Mouse (Mus musculus): Measurements from ENCODE around the gene Efcab14. TPM values are rescaled to one million over a fixed set of nuclear protein-coding genes. Genes with fewer than 3 reads are reported as not detected.

Efcab14 gene
- polyA plus RNA-seq (2014; fragmentation: Nextera tagmentation; extraction: Ambion mirVana) = 42.3 and 43.9 TPM in 2 replicates

GRCm38 (mm10) chr4:115737551-115738041 lies at the start of gene Efcab14:
Efcab14 (plus strand) TSS chr4:115737744.
- 0% methylated on average over 14 of the region's 45 CpGs for WGBS
- peak within 1 kb of the TSS; percentile 87 for H3K27ac ChIP-seq (replicated peaks; ENCODE audit: low read depth, low read length)
- DNase-seq (ENCODE audit: low spot score) (peak; percentile 98), ATAC-seq (ENCODE audit: low read depth) (peak; percentile 99)
- H3K9ac ChIP-seq (ENCODE audit: low read depth, low read length) = peak within 1 kb of the TSS; percentile 83
- H3K4me1 ChIP-seq (ENCODE audit: control insufficient read depth, insufficient read depth, low read length) = peaks cover 14% of the 10 kb centered on the region
- H3K4me2 ChIP-seq (ENCODE audit: low read depth, low read length) = peak within 1 kb of the TSS; percentile 82
- peaks cover 17% of the 10 kb centered on the region; the same call in 1 of the 2 replicates for H3K36me3 ChIP-seq (ENCODE audit: control insufficient read depth, insufficient read depth, low read length)
- no peaks in the 10 kb centered on the region for H3K9me3 ChIP-seq (ENCODE audit: control insufficient read depth, low read length)
- H3K27me3 ChIP-seq (replicated peaks; ENCODE audit: control insufficient read depth, insufficient read depth, low read length) = no peaks in the 10 kb centered on the region
- peak within 1 kb of the TSS; percentile 81 for H3K4me3 ChIP-seq (ENCODE audit: low read depth, low read length)

GRCm38 (mm10) chr4:115701468-115701867 lies 36.1 kb upstream of the Efcab14 start:
- no peak overlapping the region for H3K4me2 ChIP-seq (ENCODE audit: low read depth, low read length)
- WGBS = 72% methylated on average over 3 of the region's 3 CpGs

GRCm38 (mm10) chr4:115703927-115704505 lies 33.5 kb upstream of the Efcab14 start:
- 63% methylated on average over 2 of the region's 2 CpGs for WGBS
- no peak for ATAC-seq (ENCODE audit: low read depth)
- H3K27ac ChIP-seq (replicated peaks; ENCODE audit: low read depth, low read length) = no peak overlapping the region

More at GRCm38 (mm10) chr4:115701468-115701867, 36.1 kb upstream of the Efcab14 start:
- Histone ChIP-seq H3K36me3 (ENCODE audit: control insufficient read depth, insufficient read depth, low read length) (no peaks in the 10 kb centered on the region), H3K9ac (ENCODE audit: low read depth, low read length) (no peak overlapping the region), H3K4me3 (ENCODE audit: low read depth, low read length) (no peak overlapping the region), H3K4me1 (ENCODE audit: control insufficient read depth, insufficient read depth, low read length) (no peaks in the 10 kb centered on the region), H3K27ac (replicated peaks; ENCODE audit: low read depth, low read length) (no peak overlapping the region), H3K27me3 (replicated peaks; ENCODE audit: control insufficient read depth, insufficient read depth, low read length) (no peaks in the 10 kb centered on the region), H3K9me3 (ENCODE audit: control insufficient read depth, low read length) (no peaks in the 10 kb centered on the region)
- no peak for DNase-seq (ENCODE audit: low spot score)
- no peak for ATAC-seq (ENCODE audit: low read depth)

GRCm38 (mm10) chr4:115708974-115709593 lies 28.5 kb upstream of the Efcab14 start:
- Histone ChIP-seq H3K36me3 (ENCODE audit: control insufficient read depth, insufficient read depth, low read length) (no peaks in the 10 kb centered on the region), H3K4me2 (ENCODE audit: low read depth, low read length) (peak overlapping the region; percentile 20; the same call in 1 of the 2 replicates), H3K9me3 (ENCODE audit: control insufficient read depth, low read length) (no peaks in the 10 kb centered on the region), H3K27me3 (replicated peaks; ENCODE audit: control insufficient read depth, insufficient read depth, low read length) (no peaks in the 10 kb centered on the region), H3K4me3 (ENCODE audit: low read depth, low read length) (no peak overlapping the region), H3K27ac (replicated peaks; ENCODE audit: low read depth, low read length) (peak overlapping the region; percentile 41; the same call in 1 of the 2 replicates), H3K9ac (ENCODE audit: low read depth, low read length) (no peak overlapping the region), H3K4me1 (ENCODE audit: control insufficient read depth, insufficient read depth, low read length) (peaks cover 10% of the 10 kb centered on the region; the same call in 1 of the 2 replicates)
- peak; percentile 44 for DNase-seq (ENCODE audit: low spot score)
- ATAC-seq (ENCODE audit: low read depth) = no peak
- 27% methylated on average over 13 of the region's 13 CpGs for WGBS

More at GRCm38 (mm10) chr4:115703927-115704505, 33.5 kb upstream of the Efcab14 start:
- DNase-seq (ENCODE audit: low spot score) = no peak
- Histone ChIP-seq H3K36me3 (ENCODE audit: control insufficient read depth, insufficient read depth, low read length) (no peaks in the 10 kb centered on the region), H3K9ac (ENCODE audit: low read depth, low read length) (no peak overlapping the region), H3K9me3 (ENCODE audit: control insufficient read depth, low read length) (no peaks in the 10 kb centered on the region), H3K27me3 (replicated peaks; ENCODE audit: control insufficient read depth, insufficient read depth, low read length) (no peaks in the 10 kb centered on the region), H3K4me3 (ENCODE audit: low read depth, low read length) (no peak overlapping the region), H3K4me1 (ENCODE audit: control insufficient read depth, insufficient read depth, low read length) (peaks cover 4% of the 10 kb centered on the region; the same call in 1 of the 2 replicates), H3K4me2 (ENCODE audit: low read depth, low read length) (no peak overlapping the region)

- Histone ChIP-seq H3K9ac (ENCODE audit: low read depth, low read length) (no peak overlapping the region), H3K4me3 (ENCODE audit: low read depth, low read length) (no peak overlapping the region), H3K36me3 (ENCODE audit: control insufficient read depth, insufficient read depth, low read length) (no peaks in the 10 kb centered on the region), H3K27me3 (replicated peaks; ENCODE audit: control insufficient read depth, insufficient read depth, low read length) (no peaks in the 10 kb centered on the region), H3K4me1 (ENCODE audit: control insufficient read depth, insufficient read depth, low read length) (peaks cover 10% of the 10 kb centered on the region; the same call in 1 of the 2 replicates), H3K4me2 (ENCODE audit: low read depth, low read length) (peak overlapping the region; percentile 45), H3K9me3 (ENCODE audit: control insufficient read depth, low read length) (no peaks in the 10 kb centered on the region), H3K27ac (replicated peaks; ENCODE audit: low read depth, low read length) (peak overlapping the region; percentile 41)
- 7% methylated on average over 10 of the region's 13 CpGs for WGBS
- ATAC-seq (ENCODE audit: low read depth) (peak; percentile 47), DNase-seq (ENCODE audit: low spot score) (peak; percentile 80)
Measured at GRCm38 (mm10) chr4:115709792-115710418, 27.6 kb upstream of the Efcab14 start.

- Histone ChIP-seq H3K4me3 (ENCODE audit: low read depth, low read length) (no peak overlapping the region), H3K9me3 (ENCODE audit: control insufficient read depth, low read length) (no peaks in the 10 kb centered on the region), H3K9ac (ENCODE audit: low read depth, low read length) (no peak overlapping the region), H3K4me2 (ENCODE audit: low read depth, low read length) (no peak overlapping the region), H3K4me1 (ENCODE audit: control insufficient read depth, insufficient read depth, low read length) (no peaks in the 10 kb centered on the region), H3K27ac (replicated peaks; ENCODE audit: low read depth, low read length) (no peak overlapping the region), H3K27me3 (replicated peaks; ENCODE audit: control insufficient read depth, insufficient read depth, low read length) (no peaks in the 10 kb centered on the region), H3K36me3 (ENCODE audit: control insufficient read depth, insufficient read depth, low read length) (no peaks in the 10 kb centered on the region)
- 10% methylated on average over 5 of the region's 5 CpGs for WGBS
- no peak for ATAC-seq (ENCODE audit: low read depth)
- peak; percentile 85 for DNase-seq (ENCODE audit: low spot score)
Measured at GRCm38 (mm10) chr4:115728721-115729120, 8.8 kb upstream of the Efcab14 start.

GRCm38 (mm10) chr4:115731588-115732222 lies 5.8 kb upstream of the Efcab14 start:
- no peak overlapping the region for H3K9ac ChIP-seq (ENCODE audit: low read depth, low read length)
- 17% methylated on average over 7 of the region's 7 CpGs for WGBS
- H3K4me3 ChIP-seq (ENCODE audit: low read depth, low read length) = no peak overlapping the region
- no peaks in the 10 kb centered on the region for H3K9me3 ChIP-seq (ENCODE audit: control insufficient read depth, low read length)
- ATAC-seq (ENCODE audit: low read depth) (0 out of 2 replicates have a peak, but pooled peaks have one; percentile 55), DNase-seq (ENCODE audit: low spot score) (peak; percentile 53)
- H3K4me1 ChIP-seq (ENCODE audit: control insufficient read depth, insufficient read depth, low read length) = no peaks in the 10 kb centered on the region
- H3K4me2 ChIP-seq (ENCODE audit: low read depth, low read length) = no peak overlapping the region
- no peaks in the 10 kb centered on the region for H3K27me3 ChIP-seq (replicated peaks; ENCODE audit: control insufficient read depth, insufficient read depth, low read length)
- no peak overlapping the region for H3K27ac ChIP-seq (replicated peaks; ENCODE audit: low read depth, low read length)
- H3K36me3 ChIP-seq (ENCODE audit: control insufficient read depth, insufficient read depth, low read length) = no peaks in the 10 kb centered on the region

- H3K27ac ChIP-seq (replicated peaks; ENCODE audit: low read depth, low read length) = no peak overlapping the region
- H3K4me1 ChIP-seq (ENCODE audit: control insufficient read depth, insufficient read depth, low read length) = no peaks in the 10 kb centered on the region
- no peaks in the 10 kb centered on the region for H3K9me3 ChIP-seq (ENCODE audit: control insufficient read depth, low read length)
- no peak for DNase-seq (ENCODE audit: low spot score)
- no peaks in the 10 kb centered on the region for H3K36me3 ChIP-seq (ENCODE audit: control insufficient read depth, insufficient read depth, low read length)
- WGBS = 61% methylated on average over 3 of the region's 3 CpGs
- no peak overlapping the region for H3K9ac ChIP-seq (ENCODE audit: low read depth, low read length)
- H3K4me3 ChIP-seq (ENCODE audit: low read depth, low read length) = no peak overlapping the region
- no peaks in the 10 kb centered on the region for H3K27me3 ChIP-seq (replicated peaks; ENCODE audit: control insufficient read depth, insufficient read depth, low read length)
- no peak for ATAC-seq (ENCODE audit: low read depth)
- no peak overlapping the region for H3K4me2 ChIP-seq (ENCODE audit: low read depth, low read length)
Measured at GRCm38 (mm10) chr4:115732223-115732818, 5.2 kb upstream of the Efcab14 start.
